Mouse (Mus musculus) adrenal gland, postnatal 36 days (tissue): Measurements from ENCODE around the gene Cadps. TPM values are rescaled to one million over a fixed set of nuclear protein-coding genes. Genes with fewer than 3 reads are reported as not detected.

Source experiments
- DNase-seq, 2 experiments: peaks; one replicate each; pipeline ENCODE4 v3.0.0; 2021; ENCODE audit warnings: mixed read lengths in 1 of 2
- total RNA-seq, 2 experiments: library from RNA; stranded (reverse); gene quantifications; 2 replicates each; pipeline ENCODE4 v1.2.3; 2021

Cadps gene
- total RNA-seq, 2 experiments from 2014 or later: 7.4 to 8.8 TPM

DNA sequence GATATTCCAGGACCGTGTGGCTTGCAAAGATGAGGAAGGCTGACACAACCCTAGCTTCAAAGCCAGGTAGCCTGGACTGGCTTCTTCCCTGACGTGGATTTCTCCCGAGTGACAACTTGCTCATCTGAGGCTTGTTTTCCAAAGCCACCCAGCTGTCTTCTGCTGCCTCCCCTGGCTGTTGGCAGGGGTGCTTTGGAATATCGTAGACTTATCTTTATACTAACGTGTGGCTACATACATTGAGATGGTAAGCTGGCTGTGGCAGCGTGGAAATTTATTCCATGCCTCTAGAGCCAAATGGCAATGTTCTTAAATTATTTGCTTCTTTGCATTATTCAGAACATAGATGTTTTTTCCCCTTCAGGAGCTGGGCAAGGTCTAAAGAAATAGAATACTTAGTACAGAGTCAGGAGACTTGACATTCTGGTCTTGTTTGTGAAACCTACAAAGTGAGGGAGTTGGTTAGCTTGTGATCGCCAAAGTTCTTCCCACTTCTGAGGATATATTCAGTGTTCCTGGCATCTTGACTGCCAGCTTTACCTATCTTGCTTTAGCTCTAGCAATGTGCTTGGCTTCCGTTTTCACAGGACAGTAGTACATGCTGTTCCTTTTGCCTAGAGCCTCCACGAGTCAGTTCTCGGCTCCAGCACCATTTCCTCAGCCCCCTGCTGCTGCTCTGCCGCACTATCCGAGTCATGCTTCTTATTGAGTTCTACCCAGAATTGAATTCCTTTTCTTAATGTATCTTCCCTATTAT is 318.5 kb downstream of the Cadps start:
- no peak for DNase-seq

DNA sequence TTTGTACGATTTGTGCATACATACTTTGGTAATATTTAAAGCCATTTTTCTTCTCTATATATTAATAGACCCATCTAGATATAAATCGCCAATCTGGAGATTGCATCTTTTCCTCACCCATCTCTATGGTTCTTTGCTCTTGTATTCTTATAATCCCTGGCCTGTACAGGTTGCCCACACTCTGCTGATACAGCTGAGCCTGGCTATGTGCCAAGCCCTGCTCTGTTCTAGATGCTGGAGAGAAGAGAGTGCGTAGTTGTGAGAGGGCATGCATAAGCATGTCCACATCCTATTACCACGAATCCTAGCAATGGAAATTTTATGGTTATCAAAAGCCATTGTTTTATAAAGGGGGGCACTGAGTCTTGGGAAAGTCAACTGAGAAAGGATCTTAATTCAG is 360.7 kb downstream of the Cadps start:
- DNase-seq: no peak

DNA sequence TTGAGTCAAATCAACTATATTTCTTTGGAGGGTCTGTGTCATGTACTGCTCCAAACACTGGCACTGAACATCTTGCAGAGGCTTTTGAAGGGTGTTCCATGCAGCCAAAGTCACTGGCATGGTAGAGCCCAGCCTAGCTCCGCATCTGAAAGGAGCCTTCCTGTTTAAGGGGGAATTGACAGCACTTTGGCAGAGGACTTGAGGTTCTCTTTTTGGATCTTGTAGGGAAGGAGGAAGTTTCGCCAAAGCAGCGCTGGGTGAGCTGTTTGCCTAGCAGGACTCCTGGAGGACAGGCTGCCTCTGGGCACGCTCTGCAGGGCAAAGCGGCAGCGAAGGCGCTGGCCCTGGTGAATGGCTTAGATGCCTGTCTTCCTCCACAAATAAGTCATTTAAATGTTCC is 363.2 kb downstream of the Cadps start:
- DNase-seq: no peak

DNA sequence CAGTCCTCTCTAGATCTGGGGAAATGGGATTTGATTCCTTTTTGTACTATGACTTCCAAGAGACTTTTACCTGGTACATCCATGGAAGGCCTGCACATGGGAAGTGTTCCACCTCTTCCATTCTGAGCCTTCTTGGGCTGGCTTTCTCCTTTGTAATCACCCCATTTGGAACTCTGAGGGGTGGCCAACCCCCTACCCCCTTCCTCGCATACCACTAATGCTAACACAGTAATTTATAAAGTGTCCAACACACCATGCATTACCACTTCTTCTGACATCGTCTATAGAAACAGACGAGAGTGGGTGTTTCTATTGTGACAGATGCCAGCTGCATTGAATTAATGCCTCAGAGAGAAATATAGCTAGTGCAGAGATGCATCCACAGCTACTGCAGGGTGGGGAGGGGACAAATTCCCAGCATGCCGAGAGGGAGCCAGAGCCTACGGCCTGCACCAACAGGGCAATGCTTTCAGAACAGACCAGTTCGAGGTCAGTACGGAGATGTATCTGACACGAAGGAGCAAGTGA is 367.8 kb downstream of the Cadps start:
- DNase-seq: no peak

DNA sequence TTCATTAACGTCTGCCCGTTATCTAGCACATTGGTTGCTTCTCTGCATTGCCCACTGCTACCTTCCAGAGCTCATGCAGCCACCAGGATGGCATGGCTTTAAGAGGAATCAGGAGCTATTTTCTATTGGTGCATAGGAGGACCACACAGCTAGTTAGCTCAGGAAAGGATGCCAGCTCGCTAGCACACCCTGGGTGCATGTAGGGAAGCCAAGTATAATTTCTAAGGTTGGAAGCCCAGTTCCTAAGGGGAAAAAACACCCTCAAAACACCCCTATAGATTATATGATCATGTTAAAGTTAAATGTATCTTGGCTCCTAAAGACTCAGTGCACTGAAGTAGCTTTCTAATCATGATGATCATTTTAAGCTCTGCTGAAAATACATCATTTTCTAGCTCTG is 372.1 kb downstream of the Cadps start:
- DNase-seq: no peak

DNA sequence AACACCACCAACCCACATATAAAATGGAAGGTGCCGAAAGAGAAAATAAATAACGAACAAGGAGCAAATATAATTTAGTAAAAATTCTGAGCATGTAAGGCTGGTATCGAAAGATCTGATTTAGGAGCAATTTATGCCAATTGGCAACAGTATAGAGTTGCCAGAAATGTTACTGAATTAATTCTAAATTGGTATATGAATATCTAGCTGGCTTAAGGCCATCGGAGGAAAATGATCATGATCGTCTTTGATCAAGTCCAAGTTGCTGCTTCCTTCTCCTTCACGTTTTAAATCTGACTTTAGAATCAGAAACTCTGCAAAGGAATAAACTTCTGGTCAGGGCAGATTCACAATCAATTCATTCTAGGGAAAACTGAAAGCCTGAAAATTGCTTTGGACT is 374.0 kb downstream of the Cadps start:
- no peak for DNase-seq

DNA sequence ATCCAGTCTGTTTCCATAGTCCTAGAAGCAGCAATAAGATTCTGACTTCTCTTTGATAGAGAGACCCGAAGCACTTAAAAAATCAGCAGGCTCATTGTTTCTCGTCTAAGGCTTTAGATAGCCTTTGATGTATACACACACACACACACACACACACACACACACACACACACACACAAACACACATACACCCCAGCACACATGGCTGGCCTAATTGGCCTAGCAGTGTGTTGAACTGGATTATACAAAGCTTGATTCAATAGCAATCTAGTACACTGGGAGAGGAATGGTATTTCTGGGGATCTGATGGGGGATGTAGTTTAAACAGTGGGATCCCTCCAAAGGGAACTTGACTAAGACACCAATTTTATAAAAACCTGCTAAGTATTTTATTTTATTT is 381.9 kb downstream of the Cadps start:
- DNase-seq: no peak

DNA sequence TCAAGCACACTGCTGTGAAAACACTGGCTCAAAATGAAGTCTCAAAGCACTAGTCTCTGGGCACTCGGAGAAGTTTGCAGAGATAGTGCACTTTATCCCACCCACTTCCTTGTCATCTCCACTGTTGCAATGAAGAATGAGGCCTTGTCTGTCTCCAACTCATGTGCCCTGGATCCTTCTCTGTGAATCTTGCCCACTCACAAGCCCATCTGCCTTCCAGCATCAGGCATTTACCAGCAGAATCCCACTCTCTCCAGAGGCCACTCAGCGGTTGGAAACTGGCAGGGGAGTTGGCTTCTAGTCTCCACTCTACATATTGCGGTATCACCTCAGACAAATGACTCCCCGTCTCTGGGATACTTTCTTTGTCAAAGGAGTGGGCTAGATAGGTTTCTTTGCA is 384.9 kb downstream of the Cadps start:
- DNase-seq: no peak

DNA sequence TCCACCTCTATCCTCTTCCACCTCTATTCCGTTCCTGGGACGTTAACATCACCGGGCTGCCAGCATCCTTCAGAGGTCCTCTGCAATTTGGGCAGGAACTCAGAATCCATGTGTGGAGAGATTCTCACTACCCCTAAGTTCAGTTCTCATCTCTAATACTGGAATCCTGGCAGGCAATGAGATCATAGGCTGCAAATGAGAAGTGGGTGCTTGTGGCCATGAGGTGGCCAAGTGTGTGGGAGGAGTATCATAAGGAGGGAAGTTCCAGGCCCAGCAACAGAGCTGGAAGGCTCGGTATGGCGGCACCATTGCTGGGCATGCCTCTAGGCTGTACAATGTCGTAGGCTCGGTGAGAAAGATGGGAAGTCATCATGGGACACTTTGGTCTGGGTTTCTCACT is 385.5 kb downstream of the Cadps start:
- DNase-seq: no peak

DNA sequence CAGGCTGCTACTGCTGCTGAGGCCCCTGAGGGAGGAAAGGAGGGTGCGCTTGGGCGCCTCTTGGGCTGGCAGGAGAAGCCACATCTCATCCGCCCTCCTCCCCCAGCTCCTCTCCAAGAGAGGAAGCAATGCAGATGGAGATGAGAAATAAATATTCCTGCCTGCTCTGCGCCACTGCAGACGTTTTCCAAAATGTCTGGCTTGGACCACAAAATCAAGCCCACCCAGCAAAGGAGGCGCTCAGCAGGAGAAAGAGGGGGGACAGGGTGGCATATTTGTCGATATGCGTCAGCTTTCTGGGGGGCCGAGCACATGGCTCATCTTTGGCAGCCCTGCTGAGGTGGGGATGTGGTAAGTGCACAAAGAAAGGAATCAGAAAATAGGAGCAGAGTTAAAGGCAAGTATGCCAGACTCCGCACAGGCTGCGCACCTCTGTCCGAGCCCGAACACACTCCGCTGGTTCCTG is 385.9 kb downstream of the Cadps start:
- no peak for DNase-seq

DNA sequence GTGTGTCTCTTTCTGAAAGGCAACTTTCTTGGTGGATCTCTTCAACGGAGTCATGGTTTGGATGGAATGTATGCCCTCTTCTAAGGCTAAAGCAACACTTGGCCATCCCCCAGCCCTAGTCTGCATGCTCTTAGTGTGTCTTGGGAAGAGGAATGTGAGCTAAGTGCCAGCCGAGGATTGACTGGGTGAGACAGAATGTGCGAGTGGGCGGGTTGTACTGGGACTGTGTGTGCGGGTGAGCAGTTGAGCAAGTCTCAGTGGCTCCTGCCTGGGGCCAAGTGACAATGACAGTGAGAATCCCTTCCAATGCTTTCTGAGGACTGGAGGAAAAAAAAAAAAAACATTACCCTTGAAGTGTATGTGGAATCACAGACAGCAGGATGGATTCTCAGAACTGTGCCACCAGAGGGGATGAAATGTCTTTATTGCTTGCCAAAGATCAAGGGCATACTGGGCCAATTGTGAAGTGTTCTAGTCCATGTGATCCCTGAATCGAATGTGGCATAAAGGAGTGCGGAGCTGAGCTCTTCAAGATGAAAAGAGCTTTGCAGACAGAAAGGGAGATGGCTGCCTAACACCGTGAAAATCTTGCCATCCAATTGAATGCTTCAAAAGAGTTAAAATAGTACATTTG is 394.7 kb downstream of the Cadps start:
- peak in 1 of 2 experiments; percentile 0 for DNase-seq

DNA sequence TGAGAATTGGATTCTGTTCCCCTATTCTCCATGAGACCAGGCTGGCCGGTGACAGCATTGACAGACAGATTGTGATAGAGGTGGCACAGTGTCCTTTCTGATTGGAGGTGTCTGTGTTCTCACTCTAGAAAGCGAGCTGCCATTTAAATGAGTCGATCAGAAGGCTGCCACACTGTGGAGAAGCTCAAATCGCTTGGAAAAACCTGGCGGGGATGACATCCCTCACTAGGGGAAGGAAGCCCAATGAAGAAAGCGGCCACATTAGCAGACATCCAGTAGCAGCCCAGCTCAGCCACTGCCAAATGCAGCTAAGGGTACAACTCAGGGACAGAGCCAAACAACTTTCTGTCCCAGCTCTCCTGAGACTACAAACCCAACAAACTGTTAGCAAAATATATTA is 397.6 kb downstream of the Cadps start:
- DNase-seq: no peak

DNA sequence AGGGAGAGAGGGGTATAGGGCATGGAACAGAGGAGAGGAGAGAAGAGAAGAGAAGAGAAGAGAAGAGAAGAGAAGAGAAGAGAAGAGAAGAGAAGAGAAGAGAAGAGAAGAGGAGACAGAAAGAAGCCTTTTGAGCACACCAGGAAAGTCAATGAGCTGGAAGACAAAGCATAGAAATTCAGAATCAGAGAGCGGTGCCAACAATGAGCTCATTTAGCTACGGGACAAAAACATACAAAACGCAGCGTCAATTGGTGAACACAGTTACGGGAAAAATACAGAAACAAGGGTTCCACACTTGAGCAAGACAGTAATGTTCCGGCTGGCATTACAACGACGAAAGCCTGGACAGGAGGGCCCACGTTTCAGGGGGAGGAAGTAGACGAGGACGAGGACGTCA is 412.6 kb downstream of the Cadps start:
- no peak for DNase-seq

DNA sequence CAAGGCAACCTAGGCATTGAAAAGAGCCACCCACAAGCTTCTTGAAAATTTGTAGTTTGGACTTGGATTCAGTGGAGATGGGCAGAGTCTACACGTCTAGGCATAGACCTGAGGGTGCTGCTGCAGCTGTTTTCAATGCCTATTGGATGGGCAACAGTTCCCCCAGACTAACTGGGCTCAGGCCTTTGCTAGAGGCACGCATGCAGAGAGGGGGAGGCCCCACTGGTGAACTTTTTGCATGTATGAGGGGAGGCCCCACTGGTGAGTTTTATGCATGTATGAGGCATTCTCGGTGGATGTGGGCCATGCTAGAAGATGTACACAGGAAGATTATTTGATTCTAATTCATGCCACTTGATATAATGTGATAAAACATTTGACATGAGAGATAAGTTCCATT is 413.1 kb downstream of the Cadps start:
- DNase-seq: no peak

DNA sequence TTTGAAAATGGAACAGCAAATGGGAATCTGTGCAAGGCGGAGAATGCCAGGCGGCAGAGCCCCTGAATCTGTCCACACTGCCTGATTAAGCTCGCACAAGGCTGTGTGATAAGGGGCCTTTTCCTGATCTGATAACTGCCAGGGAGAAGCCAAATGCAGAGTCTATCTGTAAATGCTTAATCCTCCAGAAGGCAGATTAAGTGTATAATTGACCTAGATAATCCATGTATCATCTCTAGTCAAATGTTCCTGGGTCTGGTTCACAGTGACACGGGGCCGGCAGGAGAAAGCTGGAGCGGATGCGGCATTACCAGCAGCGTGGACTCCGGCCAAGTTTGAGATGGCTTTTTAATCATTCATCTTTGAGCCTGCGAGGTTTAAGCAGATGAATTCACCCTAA is 416.3 kb downstream of the Cadps start:
- peak; percentile 12 to 38 for DNase-seq

DNA sequence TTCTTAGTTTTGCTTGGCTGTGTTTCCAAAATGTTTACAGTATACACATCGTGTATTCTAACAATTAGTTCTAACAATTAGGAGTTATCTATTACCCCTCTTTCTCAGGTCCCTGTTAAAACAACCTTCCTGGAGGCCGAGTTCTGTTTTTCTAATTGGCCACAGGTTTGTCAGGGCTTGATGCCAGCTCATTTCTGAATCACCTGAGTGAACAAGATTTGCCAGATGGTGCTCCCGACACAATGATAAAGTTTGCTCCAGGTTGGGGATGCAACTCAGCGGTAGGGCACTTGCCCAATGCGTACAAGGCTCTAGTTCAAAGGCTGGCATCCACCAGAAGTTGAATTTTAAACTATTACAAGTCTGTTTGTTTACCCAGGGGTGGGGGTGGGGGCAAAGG is 417.7 kb downstream of the Cadps start:
- DNase-seq: no peak

DNA sequence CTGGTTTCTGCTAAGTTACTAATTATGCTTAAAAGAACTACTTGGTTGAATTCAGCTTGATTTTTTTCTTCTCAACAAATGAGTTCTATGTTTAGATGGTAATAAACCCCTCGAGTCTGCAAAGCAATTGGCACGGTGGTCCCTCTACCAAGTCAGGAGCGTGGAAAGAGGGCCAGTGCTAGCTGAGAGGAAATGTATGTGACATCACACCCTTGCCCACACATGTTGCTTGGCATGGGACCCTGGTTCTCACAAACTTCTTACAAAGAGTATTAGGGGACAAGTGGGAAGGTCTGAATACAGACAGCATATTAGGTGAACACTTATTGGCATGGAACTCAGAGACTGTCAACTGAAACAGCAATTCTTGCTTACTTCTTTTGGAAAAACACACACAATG is 418.2 kb downstream of the Cadps start:
- DNase-seq: no peak

DNA sequence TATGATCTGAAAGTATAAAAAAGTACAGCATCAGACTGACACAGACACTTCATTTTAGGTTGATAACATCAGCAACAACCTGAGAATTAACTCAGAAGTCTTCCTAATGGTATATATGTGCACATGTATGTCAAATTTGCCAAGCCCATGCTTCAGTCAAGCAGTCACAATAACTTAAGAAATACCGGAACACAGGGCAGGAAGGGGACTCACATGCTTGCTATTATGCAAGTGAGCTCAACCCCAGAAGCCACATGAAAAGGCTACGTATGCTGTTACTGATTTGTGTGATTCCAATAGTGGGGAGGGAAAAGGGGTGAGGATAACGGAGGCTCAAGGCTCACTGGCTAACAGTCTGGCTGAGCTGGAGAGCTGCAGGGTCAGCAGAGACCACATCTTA is 418.8 kb downstream of the Cadps start:
- DNase-seq: no peak

DNA sequence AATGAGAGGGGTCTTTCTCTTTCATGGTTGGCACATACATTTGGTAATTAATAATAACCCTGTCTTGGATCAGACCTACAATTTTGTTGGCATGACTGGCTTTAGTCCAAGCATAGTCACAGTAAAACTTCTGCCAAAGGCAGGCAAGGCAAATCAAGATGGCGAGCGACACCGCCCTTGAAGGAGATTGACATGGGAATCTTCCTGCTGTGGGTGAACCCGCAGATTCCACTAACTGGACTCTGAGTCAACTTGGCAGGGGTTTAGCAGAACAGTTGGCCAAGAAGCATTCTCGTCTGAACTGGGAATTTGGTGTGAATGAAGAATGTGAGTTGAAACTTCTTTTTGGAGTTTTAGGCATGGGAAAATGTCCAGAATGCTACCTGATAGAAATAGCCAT is 422.8 kb downstream of the Cadps start:
- DNase-seq: no peak

DNA sequence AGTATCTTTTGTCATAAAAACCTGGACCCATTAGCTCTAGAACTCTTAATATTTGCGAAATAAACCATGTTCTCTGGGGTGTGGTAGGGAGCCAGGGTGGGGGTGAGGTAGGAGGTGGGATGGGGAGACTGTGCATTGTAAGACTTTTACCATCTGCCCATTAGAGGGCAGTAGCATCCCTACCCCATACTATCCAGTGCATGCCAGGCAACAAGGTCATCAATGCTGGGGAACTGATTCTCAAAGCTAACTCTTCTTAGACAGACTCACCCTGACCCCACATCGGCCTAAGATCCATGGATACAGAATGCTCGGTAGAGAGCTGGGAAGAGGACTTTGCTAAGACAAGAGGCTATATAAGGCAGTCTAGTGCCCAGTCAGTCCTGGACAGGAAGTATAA is 425.3 kb downstream of the Cadps start:
- peak in 1 of 2 experiments; percentile 17 for DNase-seq

DNA sequence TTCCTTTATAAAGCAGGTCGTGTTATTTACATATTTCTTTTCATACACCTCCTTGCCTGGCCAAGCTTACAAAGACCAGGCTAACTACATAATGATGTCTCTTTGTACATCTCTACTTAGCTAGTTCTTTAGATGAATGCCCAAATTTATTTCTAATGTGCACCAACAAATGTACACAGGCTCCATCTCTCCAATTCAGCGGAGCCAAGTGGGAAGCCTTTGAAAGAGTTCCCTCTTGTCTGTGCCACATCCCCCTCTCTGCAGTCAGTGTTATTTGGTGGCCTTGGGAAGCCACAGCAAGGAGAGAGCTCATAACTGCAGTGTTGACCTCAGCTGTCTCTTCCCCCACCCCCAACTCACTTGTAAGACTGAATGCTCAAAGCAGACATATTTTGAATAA is 428.6 kb downstream of the Cadps start:
- DNase-seq: peak; percentile 7 to 13

DNA sequence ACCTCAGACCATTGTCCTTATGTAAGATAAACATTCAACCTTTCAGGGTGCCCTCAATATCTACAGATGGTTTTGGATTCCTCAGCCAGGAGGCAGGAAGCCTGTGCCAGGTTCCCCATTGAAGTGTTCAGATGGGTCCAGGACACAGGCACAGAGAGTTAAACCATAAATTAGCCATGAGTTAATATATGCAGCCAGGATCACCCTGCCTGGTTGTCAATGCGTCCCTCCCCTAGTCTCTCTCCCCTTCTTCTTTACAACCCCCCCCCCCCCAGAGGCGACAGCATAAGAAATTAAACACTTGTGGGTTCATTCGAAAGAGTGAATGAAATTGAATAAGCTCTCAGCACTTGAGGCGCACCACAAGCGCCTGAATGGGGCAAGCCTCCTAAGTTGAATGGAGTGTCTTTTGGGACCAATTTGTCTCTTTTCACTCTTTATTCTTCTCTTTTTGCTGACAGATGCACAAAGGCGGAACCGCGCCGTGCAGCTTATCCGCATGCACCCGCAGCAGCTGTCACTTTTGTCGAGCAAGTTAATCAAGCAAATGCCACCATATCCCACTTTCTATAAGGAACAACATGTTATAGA is 429.5 kb downstream of the Cadps start:
- no peak for DNase-seq

DNA sequence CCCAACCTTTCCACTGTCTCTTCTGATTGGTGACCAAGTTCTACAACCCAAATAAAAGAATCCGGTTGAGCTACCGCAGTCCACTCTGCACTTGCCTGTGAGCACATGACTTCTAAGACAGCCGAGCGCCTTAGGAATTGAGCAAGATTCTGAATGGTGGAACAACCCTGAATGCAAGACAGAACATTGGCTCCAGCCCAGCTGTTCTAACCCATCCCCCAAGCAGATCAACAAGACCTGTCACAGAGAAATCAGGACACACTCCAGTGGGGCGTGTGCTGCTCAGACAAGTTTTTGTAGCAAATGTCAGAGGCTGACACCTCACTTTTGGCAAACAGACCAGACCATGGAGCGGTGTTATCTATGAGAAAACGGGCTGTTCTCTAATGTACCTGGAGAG is 431.7 kb downstream of the Cadps start:
- no peak for DNase-seq
